Mouse (Mus musculus): ENCODE results near the gene Gm4131. TPM values are rescaled to one million over a fixed set of nuclear protein-coding genes. Genes with fewer than 3 reads are reported as not detected.

Gm4131 gene
- total and polyA plus RNA-seq, 2 experiments, result not detected

GRCm38 (mm10) chr14:62573454-62573853, 6.7 kb upstream of the Gm4131 start:
- Histone ChIP-seq H3K79me2 (ENCODE audit: control insufficient read depth, insufficient read depth, low read length) (no peaks in the 10 kb centered on the region), H3K4me1 (ENCODE audit: control insufficient read depth, insufficient read depth, low read length) (no peaks in the 10 kb centered on the region), H3K27ac (replicated peaks; ENCODE audit: insufficient read depth, low read depth, low read length) (no peak overlapping the region), H3K27me3 (ENCODE audit: control insufficient read depth, insufficient read depth, low read length) (no peaks in the 10 kb centered on the region), H3K9ac (ENCODE audit: low read depth, low read length) (no peak overlapping the region), H3K4me3 (ENCODE audit: insufficient read depth, low read depth, low read length) (no peak overlapping the region), H3K36me3 (ENCODE audit: control insufficient read depth, insufficient read depth, low read length) (peaks cover 2% of the 10 kb centered on the region; the same call in 1 of the 2 replicates)
- DNase-seq (ENCODE audit: extremely low read depth, low read depth, low spot score), result no peak
- WGBS, result 0% methylated on average over 2 of the region's 3 CpGs
- TF ChIP-seq POLR2A (IDR thresholded peaks at IDR 0.05; ENCODE audit: extremely low read depth, insufficient read depth, low read length) (no peak), CTCF (IDR thresholded peaks at IDR 0.05; ENCODE audit: low read depth, low read length) (no peak)

DNA sequence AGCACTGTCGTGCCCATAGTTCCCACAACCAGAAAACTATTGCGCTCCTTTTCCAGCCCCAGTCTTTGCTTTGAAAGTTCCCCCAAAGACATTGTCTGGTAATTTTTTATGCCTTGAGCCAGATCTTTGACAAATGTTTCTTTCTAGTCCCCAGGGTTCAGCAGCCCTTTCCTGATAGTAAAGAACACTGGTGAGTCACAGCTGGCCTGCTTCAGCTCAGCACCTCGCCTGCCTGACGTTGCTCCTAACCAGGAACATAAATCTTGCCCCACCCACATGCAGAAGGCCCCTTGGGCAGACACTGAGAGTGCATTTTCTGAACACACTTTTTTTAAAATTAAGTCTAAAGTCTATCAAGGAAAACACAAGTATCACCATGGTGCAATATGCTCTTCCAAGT, 3.6 kb upstream of the Gm4131 start:
- no peak overlapping the region for H3K27ac ChIP-seq (replicated peaks; ENCODE audit: insufficient read depth, low read depth, low read length)
- H3K9ac ChIP-seq (ENCODE audit: low read depth, low read length), result no peak overlapping the region
- H3K79me2 ChIP-seq (ENCODE audit: control insufficient read depth, insufficient read depth, low read length), result no peaks in the 10 kb centered on the region
- no peak overlapping the region for H3K4me3 ChIP-seq (ENCODE audit: insufficient read depth, low read depth, low read length)
- no peaks in the 10 kb centered on the region for H3K4me1 ChIP-seq (ENCODE audit: control insufficient read depth, insufficient read depth, low read length)
- WGBS, result 56% methylated on average over 4 of the region's 4 CpGs
- peaks cover 2% of the 10 kb centered on the region; the same call in 1 of the 2 replicates for H3K36me3 ChIP-seq (ENCODE audit: control insufficient read depth, insufficient read depth, low read length)
- no peak for DNase-seq (ENCODE audit: extremely low read depth, low read depth, low spot score)
- TF ChIP-seq POLR2A (IDR thresholded peaks at IDR 0.05; ENCODE audit: extremely low read depth, insufficient read depth, low read length) (no peak), CTCF (IDR thresholded peaks at IDR 0.05; ENCODE audit: low read depth, low read length) (no peak)
- H3K27me3 ChIP-seq (ENCODE audit: control insufficient read depth, insufficient read depth, low read length), result no peaks in the 10 kb centered on the region

- Histone ChIP-seq H3K4me3 (ENCODE audit: insufficient read depth, low read depth, low read length) (no peak overlapping the region), H3K36me3 (ENCODE audit: control insufficient read depth, insufficient read depth, low read length) (peaks cover 4% of the 10 kb centered on the region; the same call in 1 of the 2 replicates), H3K9ac (ENCODE audit: low read depth, low read length) (no peak overlapping the region), H3K79me2 (ENCODE audit: control insufficient read depth, insufficient read depth, low read length) (no peaks in the 10 kb centered on the region; the same call in 1 of the 2 replicates), H3K27ac (replicated peaks; ENCODE audit: insufficient read depth, low read depth, low read length) (no peak overlapping the region), H3K27me3 (ENCODE audit: control insufficient read depth, insufficient read depth, low read length) (no peaks in the 10 kb centered on the region), H3K4me1 (ENCODE audit: control insufficient read depth, insufficient read depth, low read length) (no peaks in the 10 kb centered on the region)
- no peak for TF ChIP-seq POLR2A (IDR thresholded peaks at IDR 0.05; ENCODE audit: extremely low read depth, insufficient read depth, low read length)
- TF ChIP-seq CTCF (IDR thresholded peaks at IDR 0.05; ENCODE audit: low read depth, low read length), result no peak
- 88% methylated on average over 5 of the region's 5 CpGs for WGBS
- no peak for DNase-seq (ENCODE audit: extremely low read depth, low read depth, low spot score)
These were observed 2.7 kb upstream of the Gm4131 start for GRCm38 (mm10) chr14:62569463-62569862.

DNA sequence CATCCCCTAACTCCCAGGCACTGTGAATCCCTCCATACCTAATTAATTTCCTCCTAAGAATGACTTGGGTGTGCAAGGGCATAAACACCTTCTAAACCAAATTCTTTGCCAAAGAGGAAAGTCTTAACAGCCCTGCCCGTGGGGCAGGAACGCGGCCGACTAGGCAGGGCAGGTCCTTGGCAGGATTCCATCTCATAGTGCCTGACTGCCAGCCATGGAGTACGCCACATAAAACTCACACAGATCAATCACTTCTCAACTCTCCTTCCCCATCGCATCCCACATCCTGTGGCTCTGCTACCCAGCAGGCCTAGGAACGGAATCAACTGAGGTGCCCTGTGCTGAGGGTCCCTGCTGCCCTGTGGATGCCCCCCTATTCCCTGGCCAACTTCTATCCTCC, 3.0 kb downstream of the Gm4131 start:
- H3K79me2 ChIP-seq (ENCODE audit: control insufficient read depth, insufficient read depth, low read length), result peaks cover 3% of the 10 kb centered on the region; the same call in 1 of the 2 replicates
- 61% methylated on average over 7 of the region's 7 CpGs for WGBS
- no peaks in the 10 kb centered on the region for H3K4me1 ChIP-seq (ENCODE audit: control insufficient read depth, insufficient read depth, low read length)
- no peaks in the 10 kb centered on the region for H3K27me3 ChIP-seq (ENCODE audit: control insufficient read depth, insufficient read depth, low read length)
- peak; percentile 24 for DNase-seq (ENCODE audit: extremely low read depth, low read depth, low spot score)
- no peak overlapping the region for H3K4me3 ChIP-seq (ENCODE audit: insufficient read depth, low read depth, low read length)
- H3K27ac ChIP-seq (replicated peaks; ENCODE audit: insufficient read depth, low read depth, low read length), result no peak overlapping the region
- no peak overlapping the region for H3K9ac ChIP-seq (ENCODE audit: low read depth, low read length)
- TF ChIP-seq CTCF (IDR thresholded peaks at IDR 0.05; ENCODE audit: low read depth, low read length) (no peak), POLR2A (IDR thresholded peaks at IDR 0.05; ENCODE audit: extremely low read depth, insufficient read depth, low read length) (no peak)
- H3K36me3 ChIP-seq (ENCODE audit: control insufficient read depth, insufficient read depth, low read length), result peaks cover 2% of the 10 kb centered on the region; the same call in 1 of the 2 replicates

DNA sequence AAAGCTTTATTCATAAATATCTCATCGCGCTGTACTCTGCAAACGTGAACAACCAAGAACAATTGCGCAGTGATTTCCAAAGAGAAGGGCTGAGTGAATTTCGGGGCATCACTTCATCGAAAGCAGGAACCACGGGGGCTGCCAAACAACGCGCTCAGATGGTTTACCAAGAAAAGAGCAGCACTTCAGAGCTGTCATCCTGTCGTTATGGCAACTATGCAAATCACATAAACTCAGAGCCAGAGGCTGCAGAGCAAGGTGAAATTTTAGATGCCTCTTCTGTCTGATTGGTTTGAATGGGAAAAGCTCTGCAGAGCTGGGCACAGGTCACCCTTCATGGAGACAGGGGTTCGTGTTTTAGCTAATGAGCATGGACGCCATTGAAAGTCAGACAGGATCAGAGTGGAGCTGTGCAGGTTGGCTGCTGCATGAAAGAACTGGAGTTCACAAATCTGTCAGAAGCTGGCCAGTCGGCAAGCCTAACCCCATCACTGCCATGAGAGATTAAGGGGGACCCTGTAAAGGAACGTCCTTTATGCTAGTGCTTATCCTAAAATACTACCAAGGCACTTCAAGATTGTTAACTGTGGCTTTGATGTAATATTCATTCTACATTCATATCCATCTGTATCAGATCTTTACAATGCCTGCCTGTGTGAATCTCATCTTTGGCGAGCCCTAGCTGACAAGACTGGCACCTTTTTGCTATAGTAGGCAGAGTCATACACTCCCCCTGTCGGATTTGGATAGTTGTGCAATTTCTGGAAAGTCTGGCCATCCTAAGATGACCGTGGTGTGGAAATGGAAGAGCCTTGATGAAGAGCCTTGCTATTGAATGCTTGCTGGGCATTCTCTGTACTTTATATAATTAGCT, 4.6 kb downstream of the Gm4131 start:
- H3K4me3 ChIP-seq (ENCODE audit: insufficient read depth, low read depth, low read length), result no peak overlapping the region
- DNase-seq (ENCODE audit: extremely low read depth, low read depth, low spot score), result no peak
- 53% methylated on average over 17 of the region's 17 CpGs for WGBS

DNA sequence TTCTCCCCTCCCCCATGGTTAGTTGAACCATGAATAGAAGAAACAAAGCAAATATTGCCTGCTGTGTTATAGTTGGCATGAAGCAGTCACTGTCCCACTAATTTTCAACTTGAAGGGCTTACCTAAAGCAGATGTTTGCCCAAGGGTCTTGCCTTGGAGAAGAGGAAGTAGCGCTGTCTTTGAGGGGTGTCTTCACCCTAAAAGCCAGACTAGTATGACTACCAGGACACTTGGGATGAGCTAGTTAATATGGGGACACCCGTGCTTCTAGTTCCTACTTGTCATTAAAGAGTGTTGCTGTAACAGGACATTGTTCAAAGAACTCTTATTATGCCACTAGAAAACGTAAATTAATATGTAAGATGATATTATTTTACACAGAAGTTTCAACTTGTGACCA, 9.6 kb downstream of the Gm4131 start:
- no peak for DNase-seq (ENCODE audit: extremely low read depth, low read depth, low spot score)
- Histone ChIP-seq H3K4me1 (ENCODE audit: control insufficient read depth, insufficient read depth, low read length) (peaks cover 18% of the 10 kb centered on the region), H3K4me3 (ENCODE audit: insufficient read depth, low read depth, low read length) (peak overlapping the region; percentile 27), H3K79me2 (ENCODE audit: control insufficient read depth, insufficient read depth, low read length) (no peaks in the 10 kb centered on the region; the same call in 1 of the 2 replicates), H3K36me3 (ENCODE audit: control insufficient read depth, insufficient read depth, low read length) (no peaks in the 10 kb centered on the region), H3K27ac (replicated peaks; ENCODE audit: insufficient read depth, low read depth, low read length) (peak overlapping the region; percentile 25; the same call in 1 of the 2 replicates), H3K27me3 (ENCODE audit: control insufficient read depth, insufficient read depth, low read length) (no peaks in the 10 kb centered on the region), H3K9ac (ENCODE audit: low read depth, low read length) (no peak overlapping the region)
- TF ChIP-seq POLR2A (IDR thresholded peaks at IDR 0.05; ENCODE audit: extremely low read depth, insufficient read depth, low read length), result no peak
- TF ChIP-seq CTCF (IDR thresholded peaks at IDR 0.05; ENCODE audit: low read depth, low read length), result no peak
- 65% methylated on average over 3 of the region's 3 CpGs for WGBS

More for the DNA sequence above, 4.6 kb downstream of the Gm4131 start:
- no peak for TF ChIP-seq CTCF (IDR thresholded peaks at IDR 0.05; ENCODE audit: low read depth, low read length)
- TF ChIP-seq POLR2A (IDR thresholded peaks at IDR 0.05; ENCODE audit: extremely low read depth, insufficient read depth, low read length), result no peak
- H3K9ac ChIP-seq (ENCODE audit: low read depth, low read length), result no peak overlapping the region
- H3K79me2 ChIP-seq (ENCODE audit: control insufficient read depth, insufficient read depth, low read length), result peaks cover 3% of the 10 kb centered on the region; the same call in 1 of the 2 replicates
- H3K27me3 ChIP-seq (ENCODE audit: control insufficient read depth, insufficient read depth, low read length), result no peaks in the 10 kb centered on the region
- H3K36me3 ChIP-seq (ENCODE audit: control insufficient read depth, insufficient read depth, low read length), result peaks cover 2% of the 10 kb centered on the region; the same call in 1 of the 2 replicates
- no peak overlapping the region for H3K27ac ChIP-seq (replicated peaks; ENCODE audit: insufficient read depth, low read depth, low read length)
- peaks cover 3% of the 10 kb centered on the region for H3K4me1 ChIP-seq (ENCODE audit: control insufficient read depth, insufficient read depth, low read length)
